Mouse (Mus musculus) stomach, embryonic 16.5 days (tissue): ENCODE measurements around the gene Zc3h15. TPM values are rescaled to one million over a fixed set of nuclear protein-coding genes. Genes with fewer than 3 reads are reported as not detected.

Source experiments
- polyA plus RNA-seq: library from polyadenylated mRNA; unstranded; fragments of >200 nt; fragmentation: Nextera tagmentation; extraction: Ambion mirVana; gene quantifications from 2 replicates; pipeline ENCODE4 v1.2.1, GENCODE M21; 2015

The Zc3h15 gene
- polyA plus RNA-seq, 1 experiment from 2014 or later = 120 TPM

Other genes starting within 250 kb of the Zc3h15 start
- gene Itgav, start 80.0 kb downstream of the Zc3h15 start, polyA plus RNA-seq = 76.8 and 77.2 TPM in 2 replicates
- 12.2 and 13.0 TPM in 2 replicates for gene Fam171b, start 168.2 kb downstream of the Zc3h15 start, polyA plus RNA-seq